Mouse (Mus musculus) kidney, embryonic 14.5 days (tissue): ENCODE data around the gene Fmo1. TPM values are rescaled to one million over a fixed set of nuclear protein-coding genes. Genes with fewer than 3 reads are reported as not detected.

Experiments
- ATAC-seq: fragments of 200-750 bp; cut with Nextera tagmentation; 2 replicates; pipeline ENCODE4 v1.8.0; 2017; ENCODE audit warnings: moderate number of reproducible peaks, mild to moderate bottlenecking, moderate TSS enrichment, moderate library complexity; ENCODE audit not compliant: low FRiP score, low TSS enrichment
- H3K27ac ChIP-seq: fragments of 300-500 bp; sonication (generic); 2 replicates; pipeline ENCODE4 v1.5.1; 2014; ENCODE audit warnings: low read depth, mild to moderate bottlenecking, low read length, moderate library complexity, mixed read lengths
- H3K27me3 ChIP-seq: fragments of 300-500 bp; sonication (generic); 2 replicates; pipeline ENCODE4 v1.6.1; 2014; ENCODE audit warnings: mild to moderate bottlenecking, low read length; ENCODE audit not compliant: control insufficient read depth, insufficient read depth
- H3K36me3 ChIP-seq: fragments of 300-500 bp; sonication (generic); 2 replicates; pipeline ENCODE4 v1.6.1; 2014; ENCODE audit warnings: low read length, mixed read lengths; ENCODE audit not compliant: control insufficient read depth, insufficient read depth
- H3K4me1 ChIP-seq: fragments of 300-500 bp; sonication (generic); 2 replicates; pipeline ENCODE4 v1.6.1; 2014; ENCODE audit warnings: low read length, mixed read lengths; ENCODE audit not compliant: control insufficient read depth, insufficient read depth
- H3K4me2 ChIP-seq: fragments of 300-500 bp; sonication (generic); replicated peaks from 2 replicates; pipeline ENCODE4 v1.6.1; 2014; ENCODE audit warnings: low read depth, mild to moderate bottlenecking, low read length
- H3K4me3 ChIP-seq: fragments of 300-500 bp; sonication (generic); 2 replicates; pipeline ENCODE4 v1.5.1; 2014; ENCODE audit warnings: mild to moderate bottlenecking, low read length
- H3K9ac ChIP-seq: fragments of 300-500 bp; sonication (generic); 2 replicates; pipeline ENCODE4 v1.6.1; 2014; ENCODE audit warnings: low read depth, mild to moderate bottlenecking, low read length, moderate library complexity
- H3K9me3 ChIP-seq: fragments of 300-500 bp; sonication (generic); 2 replicates; pipeline ENCODE4 v1.6.1; 2016; ENCODE audit warnings: low read length; ENCODE audit not compliant: control insufficient read depth
- WGBS: fragments of 180-500 bp; shearing (Covaris S2); extraction: QIAGEN DNeasy Blood & Tissue Kit; methylation state at CpG from one replicate; pipeline ENCODE4 v1.1.7; 2014; 5-methylcytosine and 5-hydroxymethylcytosine counted together
- polyA plus RNA-seq: library from polyadenylated mRNA; unstranded; fragments of >200 nt; fragmentation: Nextera tagmentation; extraction: Ambion mirVana; gene quantifications from 2 replicates; pipeline ENCODE4 v1.2.1, GENCODE M21; 2014

Fmo1 gene
- polyA plus RNA-seq: 8.9 and 17.2 TPM in 2 replicates

DNA sequence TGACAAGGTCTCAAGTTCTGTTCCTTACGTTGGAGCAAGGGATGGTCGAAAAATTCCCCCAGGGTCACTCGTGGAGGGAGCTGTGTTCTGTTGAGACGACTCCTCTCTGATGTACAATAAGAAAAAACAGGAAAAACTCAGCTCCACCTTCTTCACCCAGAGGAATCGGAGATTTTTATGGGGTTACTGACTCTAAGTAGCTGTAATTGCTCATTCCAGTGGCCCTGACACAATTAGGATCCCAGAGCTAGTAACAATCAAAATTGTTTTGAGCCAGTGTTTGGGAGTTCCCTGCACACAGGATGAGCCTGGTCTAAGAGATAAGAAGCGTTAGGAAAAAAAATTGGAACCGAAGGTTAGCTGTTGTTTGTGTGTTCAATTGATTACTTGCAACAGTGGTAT is at the start of gene Fmo1:
TSS of gene Fmo1 (minus strand) at position 331 of the 402 bp plus-strand sequence.
- Histone ChIP-seq H3K4me1 (no peaks in the 10 kb centered on the region; the same call in 1 of the 2 replicates), H3K4me3 (no peak within 1 kb of the TSS), H3K9me3 (peaks cover 3% of the 10 kb centered on the region; the same call in 1 of the 2 replicates), H3K36me3 (no peaks in the 10 kb centered on the region), H3K27me3 (no peaks in the 10 kb centered on the region), H3K27ac (no peak within 1 kb of the TSS), H3K4me2 (no peak within 1 kb of the TSS), H3K9ac (no peak within 1 kb of the TSS)
- ATAC-seq: no peak
- 37% methylated on average over 7 of the region's 7 CpGs for WGBS

DNA sequence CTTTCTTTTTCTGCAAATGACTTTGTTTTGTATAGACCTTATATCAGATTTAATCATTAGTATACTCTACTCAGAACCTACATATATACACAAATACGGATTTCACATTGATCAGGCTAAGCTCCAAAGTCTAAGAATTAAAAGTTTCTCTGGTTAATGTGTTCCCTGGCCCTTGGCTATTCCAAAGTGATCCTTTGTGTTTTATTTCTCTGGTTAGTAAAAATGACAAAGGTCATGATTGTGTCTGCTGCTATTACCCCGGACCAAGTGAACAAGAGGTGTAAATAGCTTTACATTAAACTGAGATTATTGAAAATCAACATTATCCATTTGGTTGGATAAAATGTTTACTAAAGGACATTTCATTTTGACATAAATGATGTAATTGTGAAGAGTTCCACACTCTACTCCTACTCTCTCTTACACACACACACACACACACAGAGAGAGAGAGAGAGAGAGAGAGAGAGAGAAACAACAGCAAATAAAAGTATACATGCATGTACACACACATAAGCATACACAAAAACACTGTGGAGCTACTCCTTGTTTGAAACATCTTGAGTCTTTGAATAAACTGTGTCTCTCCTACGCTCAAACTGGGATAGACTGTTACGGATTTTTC is 48.6 kb upstream of the Fmo1 start:
- no peaks in the 10 kb centered on the region for H3K4me1 ChIP-seq
- no peaks in the 10 kb centered on the region for H3K36me3 ChIP-seq
- H3K4me3 ChIP-seq: no peak overlapping the region
- no peaks in the 10 kb centered on the region for H3K9me3 ChIP-seq
- no peaks in the 10 kb centered on the region for H3K27me3 ChIP-seq
- H3K9ac ChIP-seq: no peak overlapping the region
- no peak for ATAC-seq
- H3K4me2 ChIP-seq: no peak overlapping the region
- WGBS: 87% methylated on average over 4 of the region's 4 CpGs
- H3K27ac ChIP-seq: no peak overlapping the region

DNA sequence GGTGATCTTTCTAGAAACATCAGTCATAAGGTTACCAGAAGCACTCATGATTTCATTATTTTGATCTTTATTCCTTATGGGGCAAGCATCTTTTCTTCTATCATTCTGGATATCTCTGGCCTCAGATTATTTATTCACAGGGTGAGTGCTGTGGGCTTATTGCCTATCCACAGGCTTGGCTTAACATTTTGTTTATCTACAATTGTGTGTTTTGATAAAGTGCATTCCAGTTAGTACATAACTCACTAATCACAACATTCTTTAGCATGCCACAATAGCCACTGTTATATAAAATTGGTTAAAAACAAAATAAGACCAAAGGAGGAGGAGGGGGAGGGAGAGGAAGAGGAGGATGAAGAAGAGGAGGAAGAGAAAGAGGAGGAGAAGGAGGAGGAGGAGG is 45.7 kb upstream of the Fmo1 start:
- Histone ChIP-seq H3K27ac (no peak overlapping the region), H3K4me3 (no peak overlapping the region), H3K4me1 (no peaks in the 10 kb centered on the region), H3K9ac (no peak overlapping the region), H3K36me3 (no peaks in the 10 kb centered on the region), H3K27me3 (no peaks in the 10 kb centered on the region), H3K9me3 (no peaks in the 10 kb centered on the region), H3K4me2 (no peak overlapping the region)
- ATAC-seq: no peak

DNA sequence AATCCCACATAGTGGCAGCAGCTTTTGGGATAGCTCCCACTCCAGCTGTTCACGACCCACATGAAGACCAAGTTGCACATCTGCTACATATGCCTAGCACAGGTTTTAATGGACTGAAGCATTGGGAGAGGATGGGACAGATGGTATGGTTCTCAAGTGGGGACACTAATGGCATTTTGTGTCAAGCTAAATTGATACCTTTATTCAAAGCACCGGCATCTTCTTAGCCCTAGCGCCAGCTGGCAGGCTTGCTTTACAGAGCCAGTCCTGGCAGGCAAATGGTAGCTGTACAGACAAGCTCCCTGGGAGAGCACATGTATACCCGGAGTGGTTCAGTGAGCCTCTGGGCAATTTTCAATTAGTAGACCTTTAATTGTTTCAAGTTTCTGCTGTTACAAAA is 35.5 kb upstream of the Fmo1 start:
- ATAC-seq: peak; percentile 75; the same call in 1 of the 2 replicates
- H3K27me3 ChIP-seq: no peaks in the 10 kb centered on the region
- no peaks in the 10 kb centered on the region for H3K36me3 ChIP-seq
- H3K4me1 ChIP-seq: no peaks in the 10 kb centered on the region
- no peak overlapping the region for H3K4me2 ChIP-seq
- no peak overlapping the region for H3K9ac ChIP-seq
- no peak overlapping the region for H3K27ac ChIP-seq
- WGBS: 46% methylated on average over 4 of the region's 4 CpGs
- H3K4me3 ChIP-seq: no peak overlapping the region
- no peaks in the 10 kb centered on the region for H3K9me3 ChIP-seq

DNA sequence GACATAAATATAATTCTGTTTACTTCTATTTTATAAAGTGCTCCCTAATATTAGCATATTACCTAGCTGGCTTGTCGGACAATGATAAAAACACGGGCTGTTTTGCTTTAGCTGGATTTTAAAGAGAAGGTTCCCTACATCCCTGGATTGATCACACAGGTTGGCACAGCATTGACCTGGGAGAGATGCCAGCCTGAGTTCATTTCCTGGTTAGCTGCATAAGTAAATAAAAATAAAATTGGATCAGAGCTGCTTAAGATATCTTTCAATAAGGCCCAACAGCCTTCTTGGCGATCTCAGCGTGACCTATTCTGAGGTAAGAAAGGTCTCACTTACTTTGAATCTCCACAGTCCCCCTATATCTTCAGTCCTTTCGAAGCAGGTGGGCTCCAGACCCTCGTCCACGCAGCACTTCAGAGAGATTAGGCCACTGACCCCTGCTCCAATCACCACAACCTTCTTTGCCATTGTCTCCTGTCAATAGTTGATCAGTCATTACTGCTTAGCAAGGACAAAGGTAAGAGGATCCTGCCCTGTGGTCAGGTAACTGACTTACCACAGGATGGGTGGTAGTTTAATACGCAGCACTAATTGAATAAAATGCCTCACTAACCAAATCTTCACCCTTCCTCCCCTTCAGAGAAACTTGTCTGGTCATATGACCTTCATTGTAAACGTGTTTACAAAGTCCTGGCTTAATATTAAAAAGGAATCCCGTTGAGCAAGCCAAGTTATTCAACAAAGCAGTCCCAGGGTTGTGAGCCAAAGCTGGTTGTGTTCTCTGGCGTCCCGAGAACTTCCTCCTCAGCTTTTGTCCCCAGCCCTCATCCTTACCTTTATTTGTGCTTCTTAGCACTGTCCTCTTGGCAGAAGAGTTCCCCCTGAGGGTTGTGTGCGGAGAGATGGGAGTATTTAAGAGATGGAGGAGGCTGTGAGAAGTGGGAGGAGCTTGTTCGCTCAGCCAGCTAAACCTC is 31.7 kb upstream of the Fmo1 start, which contains the start of gene Fmo2:
TSS of gene Fmo2 (minus strand) at position 889 of the 974 bp plus-strand sequence.
- H3K36me3 ChIP-seq: no peaks in the 10 kb centered on the region
- H3K9me3 ChIP-seq: no peaks in the 10 kb centered on the region
- no peaks in the 10 kb centered on the region for H3K27me3 ChIP-seq
- no peak within 1 kb of the TSS for H3K9ac ChIP-seq
- H3K4me2 ChIP-seq: no peak within 1 kb of the TSS
- no peak within 1 kb of the TSS for H3K27ac ChIP-seq
- no peak for ATAC-seq
- no peaks in the 10 kb centered on the region for H3K4me1 ChIP-seq
- no peak within 1 kb of the TSS for H3K4me3 ChIP-seq
- WGBS: 74% methylated on average over 14 of the region's 14 CpGs

DNA sequence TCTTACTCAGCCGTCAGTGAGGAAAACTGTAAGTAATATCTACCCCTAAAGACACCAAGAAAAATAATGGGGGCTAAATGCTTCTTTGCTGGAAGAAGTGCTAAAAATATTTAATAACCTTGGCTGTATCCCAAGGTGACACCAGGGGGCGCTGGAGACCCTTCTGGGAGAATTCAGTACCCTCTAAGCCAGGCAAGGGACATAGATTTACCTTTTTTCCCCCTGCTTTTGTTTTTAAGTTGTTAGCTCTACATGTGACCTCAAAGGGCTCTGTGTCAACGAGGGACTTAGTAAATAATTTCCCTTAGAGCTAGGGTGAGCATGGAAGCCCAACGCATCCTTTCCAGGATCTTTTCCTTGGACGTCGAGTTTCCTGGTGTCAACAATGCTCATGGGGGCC is 29.5 kb upstream of the Fmo1 start:
- H3K4me1 ChIP-seq: no peaks in the 10 kb centered on the region
- H3K4me2 ChIP-seq: no peak overlapping the region
- no peaks in the 10 kb centered on the region for H3K9me3 ChIP-seq
- H3K36me3 ChIP-seq: no peaks in the 10 kb centered on the region
- no peak overlapping the region for H3K9ac ChIP-seq
- 36% methylated on average over 6 of the region's 6 CpGs for WGBS
- no peak overlapping the region for H3K4me3 ChIP-seq
- H3K27ac ChIP-seq: no peak overlapping the region
- peak; percentile 52; the same call in 1 of the 2 replicates for ATAC-seq
- H3K27me3 ChIP-seq: no peaks in the 10 kb centered on the region

DNA sequence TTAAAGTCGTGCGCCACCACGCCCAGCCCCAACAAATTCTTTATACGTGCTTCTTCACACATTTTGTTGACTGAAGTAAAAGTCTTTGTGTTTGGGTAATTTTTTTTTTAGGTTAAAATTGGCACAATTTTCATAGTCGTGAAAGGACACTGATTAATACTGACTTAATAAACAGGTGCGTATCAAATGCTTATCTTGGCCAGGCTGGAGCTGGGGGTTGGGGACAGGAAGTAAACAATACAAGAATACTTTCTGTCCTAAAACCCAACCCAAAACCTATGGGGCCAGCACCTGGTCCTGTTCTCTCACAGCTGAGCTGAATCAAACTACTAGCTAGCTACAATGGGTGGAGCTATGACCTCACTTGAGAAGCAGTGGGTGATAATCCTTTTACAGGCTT is 26.6 kb upstream of the Fmo1 start:
- H3K9me3 ChIP-seq: no peaks in the 10 kb centered on the region
- 90% methylated on average over 6 of the region's 6 CpGs for WGBS
- H3K36me3 ChIP-seq: no peaks in the 10 kb centered on the region
- no peak overlapping the region for H3K4me2 ChIP-seq
- H3K4me1 ChIP-seq: no peaks in the 10 kb centered on the region
- no peaks in the 10 kb centered on the region for H3K27me3 ChIP-seq
- no peak overlapping the region for H3K27ac ChIP-seq
- ATAC-seq: no peak
- no peak overlapping the region for H3K4me3 ChIP-seq
- H3K9ac ChIP-seq: no peak overlapping the region

DNA sequence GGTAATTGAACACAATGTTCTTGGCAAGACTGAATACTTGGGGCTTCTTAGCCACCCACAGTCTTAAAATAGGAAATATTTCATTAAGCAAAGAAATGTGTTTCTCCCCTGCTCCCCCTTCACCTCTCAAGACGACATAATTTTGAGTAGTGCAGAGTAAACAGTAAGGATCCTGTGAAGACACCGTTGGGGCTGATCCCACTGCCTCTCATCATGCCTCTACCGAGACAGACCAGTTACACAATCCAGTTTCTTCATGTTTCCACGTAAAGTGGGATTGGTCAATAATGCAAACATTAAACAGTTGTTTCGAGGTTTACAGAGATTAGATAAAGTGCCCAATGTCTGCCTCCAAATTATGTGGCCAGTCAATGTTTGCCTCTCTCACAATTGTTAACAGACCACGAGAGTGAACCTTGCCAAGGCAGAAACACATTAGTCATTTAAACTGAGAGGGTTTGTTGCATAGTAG is 25.6 kb upstream of the Fmo1 start:
- Histone ChIP-seq H3K36me3 (no peaks in the 10 kb centered on the region), H3K4me2 (no peak overlapping the region), H3K9ac (no peak overlapping the region), H3K4me1 (no peaks in the 10 kb centered on the region), H3K27ac (no peak overlapping the region), H3K4me3 (no peak overlapping the region), H3K27me3 (no peaks in the 10 kb centered on the region), H3K9me3 (no peaks in the 10 kb centered on the region)
- ATAC-seq: no peak
- 74% methylated on average over 6 of the region's 6 CpGs for WGBS

DNA sequence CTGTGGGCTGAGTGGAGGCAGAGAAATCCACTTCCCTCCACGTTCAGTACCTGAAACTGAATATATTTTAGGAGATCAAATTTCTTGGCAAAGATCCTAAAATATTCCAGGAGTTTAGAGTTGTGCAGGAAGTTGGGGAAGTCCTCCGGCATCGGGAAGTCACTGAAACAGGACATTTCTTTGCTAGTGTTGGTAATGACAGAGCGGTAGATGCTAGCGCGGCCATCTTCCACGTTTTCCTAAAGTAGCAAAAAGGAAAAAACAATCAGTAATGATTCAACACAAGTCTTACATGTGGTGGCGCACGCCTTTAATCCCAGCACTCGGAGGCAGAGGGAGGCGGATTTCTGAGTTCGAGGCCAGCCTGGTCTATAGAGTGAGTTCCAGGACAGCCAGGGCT is 22.2 kb upstream of the Fmo1 start:
- Histone ChIP-seq H3K36me3 (no peaks in the 10 kb centered on the region), H3K9ac (no peak overlapping the region), H3K4me1 (no peaks in the 10 kb centered on the region), H3K9me3 (no peaks in the 10 kb centered on the region), H3K4me3 (no peak overlapping the region), H3K27ac (no peak overlapping the region), H3K4me2 (no peak overlapping the region), H3K27me3 (no peaks in the 10 kb centered on the region)
- ATAC-seq: no peak
- 82% methylated on average over 12 of the region's 12 CpGs for WGBS
